ENCODE assay signal across 22 mouse cellular contexts in the genomic region with DNA sequence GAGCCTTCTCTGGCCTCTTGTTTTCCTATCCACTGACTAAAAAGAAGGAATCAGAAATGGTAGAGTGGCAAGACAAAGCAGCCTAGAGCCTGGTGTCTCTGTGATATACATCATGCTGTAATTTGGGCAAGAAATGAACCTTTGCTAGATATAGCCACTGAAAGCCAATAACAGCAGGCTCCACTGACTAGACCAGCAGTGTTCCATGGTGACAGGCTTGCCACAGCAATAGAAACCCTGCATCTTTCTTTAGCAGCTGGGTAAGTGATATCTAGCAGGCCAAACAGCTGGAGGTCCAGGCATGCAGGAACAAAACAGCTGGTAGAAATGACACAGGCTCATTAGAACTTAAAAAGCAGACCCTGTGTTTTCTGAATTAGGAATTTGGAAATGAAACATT. TPM values are rescaled to one million over a fixed set of nuclear protein-coding genes. Genes with fewer than 3 reads are reported as not detected.
DNase-seq lines count a peak whose midpoint lies in the region; ATAC-seq and TF ChIP-seq lines count a peak whose summit lies in the region.
"Had no signal": no experiment of that assay in that cellular context is flagged by ENCODE, and none has a peak within 500 bp of the region (broad histone marks: within the 10 kb centered on the region; RNA-seq: fewer than 3 reads in every experiment).

No protein-coding gene starts in this region.

- DNase-seq in embryonic facial prominence, embryonic 14.5 days (ENCODE audit: low spot score): peak; percentile 15
- no peak for DNase-seq in embryonic facial prominence, embryonic 10.5 days (ENCODE audit: low spot score)
- peak; percentile 64 for DNase-seq in heart, adult 11 months
- DNase-seq in heart, adult 18-20 months: no peak
- no peak for DNase-seq in limb, embryonic 10.5 days (ENCODE audit: low spot score)
- DNase-seq in limb, embryonic 14.5 days (ENCODE audit: low spot score): no peak
- DNase-seq in left cerebral cortex, postnatal 10 days (ENCODE audit: extremely low spot score in 1 of 2, low spot score in 2 of 2): no peak
- DNase-seq: adrenal gland, adult 2 months; adrenal gland, adult 8-10 months; adrenal gland, postnatal 10 days; adrenal gland, postnatal 14 days; adrenal gland, postnatal 25 days; adrenal gland, postnatal 36 days; B cell, adult 2 months; cerebellum, adult 11 months; cerebellum, adult 11-12 months had no signal

- no peak overlapping the region for H3K27ac ChIP-seq in embryonic facial prominence, embryonic 14.5 days (replicated peaks; ENCODE audit: low read depth, low read length)
- H3K27ac ChIP-seq in embryonic facial prominence, embryonic 10.5 days (replicated peaks): no peak overlapping the region
- 0 out of 2 replicates have a peak overlapping the region, but pooled peaks have one; percentile 4 for H3K27ac ChIP-seq in limb, embryonic 12.5 days
- H3K27ac ChIP-seq in limb, embryonic 10.5 days: no peak overlapping the region
- H3K27ac ChIP-seq in limb, embryonic 14.5 days (replicated peaks; ENCODE audit: low read depth, low read length): no peak overlapping the region

- no peak for ATAC-seq in embryonic facial prominence, embryonic 14.5 days (ENCODE audit: low read depth)
- ATAC-seq in limb, embryonic 12.5 days (ENCODE audit: insufficient number of reproducible peaks, insufficient read depth, low FRiP score, low TSS enrichment, low read depth): no peak
- 0 out of 2 replicates have a peak, but pooled peaks have one; percentile 57 for ATAC-seq in limb, embryonic 14.5 days (ENCODE audit: low FRiP score, low read depth)
- ATAC-seq: activated CD4-positive, CD25-positive, alpha-beta regulatory T cell, adult 4 months; CD4-positive, CD25-positive, alpha-beta regulatory T cell, adult 4 months; Patski had no signal

- no peaks in the 10 kb centered on the region for H3K9me3 ChIP-seq in embryonic facial prominence, embryonic 14.5 days (ENCODE audit: control insufficient read depth, low read length)
- H3K9me3 ChIP-seq in embryonic facial prominence, embryonic 10.5 days: no peaks in the 10 kb centered on the region
- H3K9me3 ChIP-seq in limb, embryonic 12.5 days: no peaks in the 10 kb centered on the region
- no peaks in the 10 kb centered on the region for H3K9me3 ChIP-seq in limb, embryonic 10.5 days (replicated peaks)
- no peaks in the 10 kb centered on the region for H3K9me3 ChIP-seq in limb, embryonic 14.5 days (ENCODE audit: control insufficient read depth, low read length)
- H3K9me3 ChIP-seq: G1E had no signal

- no peaks in the 10 kb centered on the region for H3K27me3 ChIP-seq in embryonic facial prominence, embryonic 14.5 days (replicated peaks; ENCODE audit: control insufficient read depth, insufficient read depth, low read length)
- H3K27me3 ChIP-seq in embryonic facial prominence, embryonic 10.5 days (replicated peaks; ENCODE audit: low read depth, poor library complexity, severe bottlenecking): no peaks in the 10 kb centered on the region
- H3K27me3 ChIP-seq in limb, embryonic 12.5 days: no peaks in the 10 kb centered on the region
- no peaks in the 10 kb centered on the region for H3K27me3 ChIP-seq in limb, embryonic 10.5 days (ENCODE audit: low read depth, poor library complexity, severe bottlenecking)
- H3K27me3 ChIP-seq in limb, embryonic 14.5 days (ENCODE audit: control insufficient read depth, insufficient read depth, low read length): no peaks in the 10 kb centered on the region
- H3K27me3 ChIP-seq: CH12.LX had no signal

- no peak overlapping the region for H3K9ac ChIP-seq in embryonic facial prominence, embryonic 14.5 days (ENCODE audit: low read depth, low read length)
- H3K9ac ChIP-seq in limb, embryonic 12.5 days (replicated peaks): no peak overlapping the region
- no peak overlapping the region for H3K9ac ChIP-seq in limb, embryonic 14.5 days (ENCODE audit: low read depth, low read length, severe bottlenecking)

- no peaks in the 10 kb centered on the region for H3K4me1 ChIP-seq in embryonic facial prominence, embryonic 14.5 days (ENCODE audit: control insufficient read depth, insufficient read depth, low read length)
- no peaks in the 10 kb centered on the region for H3K4me1 ChIP-seq in embryonic facial prominence, embryonic 10.5 days
- H3K4me1 ChIP-seq in limb, embryonic 12.5 days (replicated peaks): no peaks in the 10 kb centered on the region
- H3K4me1 ChIP-seq in limb, embryonic 10.5 days: no peaks in the 10 kb centered on the region
- no peaks in the 10 kb centered on the region for H3K4me1 ChIP-seq in limb, embryonic 14.5 days (ENCODE audit: control insufficient read depth, insufficient read depth, low read length)

- intact Hi-C loops in left cerebral cortex, postnatal 10 days (cut with DNase I): no loop called here

- H3K4me3 ChIP-seq in embryonic facial prominence, embryonic 14.5 days (ENCODE audit: low read depth, low read length): no peak overlapping the region
- no peak overlapping the region for H3K4me3 ChIP-seq in embryonic facial prominence, embryonic 10.5 days
- no peak overlapping the region for H3K4me3 ChIP-seq in limb, embryonic 12.5 days (replicated peaks)
- no peak overlapping the region for H3K4me3 ChIP-seq in limb, embryonic 10.5 days
- no peak overlapping the region for H3K4me3 ChIP-seq in limb, embryonic 14.5 days (replicated peaks; ENCODE audit: low read length)

- no peaks in the 10 kb centered on the region for H3K36me3 ChIP-seq in embryonic facial prominence, embryonic 14.5 days (ENCODE audit: control insufficient read depth, insufficient read depth, low read length)
- H3K36me3 ChIP-seq in embryonic facial prominence, embryonic 10.5 days (replicated peaks): no peaks in the 10 kb centered on the region
- H3K36me3 ChIP-seq in limb, embryonic 12.5 days: no peaks in the 10 kb centered on the region
- no peaks in the 10 kb centered on the region for H3K36me3 ChIP-seq in limb, embryonic 10.5 days
- H3K36me3 ChIP-seq in limb, embryonic 14.5 days (ENCODE audit: control insufficient read depth, insufficient read depth, low read length): no peaks in the 10 kb centered on the region
- H3K36me3 ChIP-seq: G1E had no signal

- H3K4me2 ChIP-seq in embryonic facial prominence, embryonic 14.5 days (ENCODE audit: low read depth, low read length): no peak overlapping the region
- no peak overlapping the region for H3K4me2 ChIP-seq in limb, embryonic 12.5 days
- H3K4me2 ChIP-seq in limb, embryonic 14.5 days (replicated peaks; ENCODE audit: low read depth, low read length, severe bottlenecking): no peak overlapping the region

- TF ChIP-seq POLR2A in limb, embryonic 14.5 days (IDR thresholded peaks at IDR 0.05; ENCODE audit: borderline replicate concordance, extremely low read depth, insufficient read depth, insufficient read length): no peak

RNA-seq across cellular contexts. Expression of gene Sh2d4b, which starts 18.5 kb away (rescaled TPM):
- polyA plus RNA-seq in embryonic facial prominence, embryonic 14.5 days (2014; fragmentation: Nextera tagmentation; extraction: Ambion mirVana): 1.8 and 1.9 TPM in 2 replicates
- polyA plus RNA-seq in embryonic facial prominence, embryonic 10.5 days (2016; fragmentation: Nextera tagmentation; extraction: Ambion mirVana): 0.40 and 0.57 TPM in 2 replicates
- under 1 TPM; 0.60 to 0.93 TPM for total RNA-seq in heart, adult 18-20 months (2021)
- polyA plus RNA-seq in limb, embryonic 12.5 days (2016; fragmentation: Nextera tagmentation; extraction: Ambion mirVana): 0.21 and 0.33 TPM in 2 replicates
- polyA plus RNA-seq in limb, embryonic 10.5 days (2016; fragmentation: Nextera tagmentation; extraction: Ambion mirVana): 0.10 and 0.25 TPM in 2 replicates
- polyA plus RNA-seq in limb, embryonic 14.5 days (2012; rRNA removed): 0.92 and 1.2 TPM in 2 replicates
- 0.48 and 0.64 TPM in 2 replicates for polyA plus RNA-seq in limb, embryonic 14.5 days (2014; fragmentation: Nextera tagmentation; extraction: Ambion mirVana)
- total RNA-seq in left cerebral cortex, postnatal 10 days (2021): 1 to 10 TPM; 3.6 to 4.6 TPM
- polyA plus RNA-seq: activated CD4-positive, CD25-positive, alpha-beta regulatory T cell, adult 4 months had no signal

Comparison
In these comparisons a context has a peak if more than half of its experiments do, and no peak if none do; other contexts are left out.
1. DNase-seq: peak in embryonic facial prominence, embryonic 14.5 days (single experiment) and heart, adult 11 months (single experiment); none in embryonic facial prominence, embryonic 10.5 days (single experiment), heart, adult 18-20 months (0 of 2), limb, embryonic 10.5 days (single experiment), limb, embryonic 14.5 days (single experiment) and left cerebral cortex, postnatal 10 days (0 of 2).